Mouse (Mus musculus) stomach, embryonic 14.5 days (tissue): Measurements from ENCODE around the gene Znhit1. TPM values are rescaled to one million over a fixed set of nuclear protein-coding genes. Genes with fewer than 3 reads are reported as not detected.
A peak's percentile ranks its signal among the peaks of the same experiment; 100 is the strongest.

Source experiments
- ATAC-seq: fragments of 200-750 bp; cut with Nextera tagmentation; 2 replicates; pipeline ENCODE4 v1.8.0; 2017; ENCODE audit warnings: low read depth, moderate TSS enrichment; ENCODE audit not compliant: insufficient number of reproducible peaks, insufficient read depth, low FRiP score
- H3K27ac ChIP-seq: fragments of 300-500 bp; sonication (generic); 2 replicates; pipeline ENCODE4 v1.5.1; 2014; ENCODE audit warnings: mild to moderate bottlenecking, low read length, moderate library complexity, mixed read lengths
- H3K27me3 ChIP-seq: fragments of 300-500 bp; sonication (generic); 2 replicates; pipeline ENCODE4 v1.6.1; 2014; ENCODE audit warnings: low read length, control low read depth, mixed read lengths; ENCODE audit not compliant: control insufficient read depth, insufficient read depth
- H3K36me3 ChIP-seq: fragments of 300-500 bp; sonication (generic); 2 replicates; pipeline ENCODE4 v1.6.1; 2014; ENCODE audit warnings: mild to moderate bottlenecking, control low read depth, low read length, moderate library complexity, mixed read lengths; ENCODE audit not compliant: control insufficient read depth, insufficient read depth
- H3K4me1 ChIP-seq: fragments of 300-500 bp; sonication (generic); 2 replicates; pipeline ENCODE4 v1.6.1; 2014; ENCODE audit warnings: low read length, control low read depth, mixed read lengths; ENCODE audit not compliant: control insufficient read depth, insufficient read depth
- H3K4me2 ChIP-seq: fragments of 300-500 bp; sonication (generic); replicated peaks from 2 replicates; pipeline ENCODE4 v1.6.1; 2014; ENCODE audit warnings: low read depth, low read length, control low read depth
- H3K4me3 ChIP-seq: fragments of 300-500 bp; sonication (generic); 2 replicates; pipeline ENCODE4 v1.5.1; 2014; ENCODE audit warnings: low read depth, low read length, control low read depth
- H3K9ac ChIP-seq: fragments of 300-500 bp; sonication (generic); replicated peaks from 2 replicates; pipeline ENCODE4 v1.6.1; 2014; ENCODE audit warnings: low read depth, mild to moderate bottlenecking, control low read depth, low read length, moderate library complexity, mixed read lengths
- H3K9me3 ChIP-seq: fragments of 300-500 bp; sonication (generic); 2 replicates; pipeline ENCODE4 v1.6.1; 2016; ENCODE audit warnings: low read depth, low read length, control low read depth; ENCODE audit not compliant: control insufficient read depth
- WGBS: fragments of 180-500 bp; shearing (Covaris S2); extraction: QIAGEN DNeasy Blood & Tissue Kit; methylation state at CpG from one replicate; pipeline ENCODE4 v1.1.7; 2014; 5-methylcytosine and 5-hydroxymethylcytosine counted together
- microRNA counts: library from miRNA; unstranded; fragments of <30 nt; microRNA quantifications from one replicate; lab custom pipeline; 2016
- microRNA-seq: library from miRNA; unstranded; fragments of <30 nt; microRNA quantifications from one replicate; pipeline ENCODE4, GENCODE M21; 2016
- polyA plus RNA-seq: library from polyadenylated mRNA; unstranded; fragments of >200 nt; fragmentation: Nextera tagmentation; extraction: Ambion mirVana; gene quantifications from 2 replicates; pipeline ENCODE4 v1.2.1, GENCODE M21; 2014

Znhit1 gene
- polyA plus RNA-seq, 1 experiment from 2014 or later, result 108 TPM

DNA sequence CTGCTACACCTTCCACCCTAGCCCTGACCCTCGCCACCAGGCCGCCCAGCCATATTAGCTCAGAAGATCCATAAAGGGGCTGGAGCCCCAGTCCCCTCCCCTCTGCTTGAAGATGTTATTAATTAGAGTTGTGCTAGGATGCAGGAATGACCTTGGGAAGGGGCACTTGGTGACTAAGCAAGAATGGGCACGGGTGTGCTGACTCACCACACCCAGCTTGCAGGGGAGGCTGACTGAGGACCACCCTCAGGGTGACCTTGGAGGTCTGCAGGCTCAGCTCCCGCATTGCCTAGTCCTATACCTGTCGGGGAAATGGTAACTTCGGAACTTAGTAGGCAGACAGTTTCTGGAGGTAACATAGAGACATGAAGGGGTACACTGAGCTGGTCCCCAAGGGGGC is 53.9 kb downstream of the Znhit1 start:
- H3K4me3 ChIP-seq, result no peak overlapping the region
- H3K27ac ChIP-seq, result no peak overlapping the region
- H3K9me3 ChIP-seq, result no peaks in the 10 kb centered on the region
- no peak overlapping the region for H3K9ac ChIP-seq
- no peaks in the 10 kb centered on the region for H3K36me3 ChIP-seq
- no peaks in the 10 kb centered on the region for H3K27me3 ChIP-seq
- ATAC-seq, result no peak
- H3K4me2 ChIP-seq, result no peak overlapping the region
- WGBS, result 85% methylated on average over 6 of the region's 6 CpGs
- H3K4me1 ChIP-seq, result no peaks in the 10 kb centered on the region

- Histone ChIP-seq H3K9me3 (no peaks in the 10 kb centered on the region), H3K9ac (no peak overlapping the region), H3K4me2 (no peak overlapping the region), H3K4me1 (no peaks in the 10 kb centered on the region), H3K27ac (no peak overlapping the region), H3K36me3 (no peaks in the 10 kb centered on the region), H3K27me3 (no peaks in the 10 kb centered on the region), H3K4me3 (no peak overlapping the region)
- no peak for ATAC-seq
- 84% methylated on average over 5 of the region's 5 CpGs for WGBS
These were observed 54.9 kb downstream of the Znhit1 start for GRCm38 (mm10) chr5:136932956-136933355.

MicroRNAs encoded within 50 kb of the gene (microRNA counts, 519-probe panel; counts per million panel counts)
- not detected for microRNA mmu-miR-702 (lab: Ali Mortazavi, UCI)

Small RNAs within 50 kb of the gene (microRNA-seq; reads per million reads assigned to microRNA genes)
- 26.3 reads per million, percentile 31 among the genes with 10 or more reads in this experiment for gene Mir702

Other genes with a start within 250 kb of the Znhit1 start
- 11.7 and 12.2 TPM in 2 replicates for gene Col26a1, start 104.8 kb downstream of the Znhit1 start, polyA plus RNA-seq
- 65.9 and 75.1 TPM in 2 replicates for gene Ift22, start 79.9 kb downstream of the Znhit1 start, polyA plus RNA-seq
- 283 and 304 TPM in 2 replicates for gene Fis1, start 34.7 kb downstream of the Znhit1 start, polyA plus RNA-seq
- gene Cldn15, start 21.4 kb downstream of the Znhit1 start, polyA plus RNA-seq, result 6.7 TPM in 2 replicates
- gene Plod3, start 1.0 kb downstream of the Znhit1 start, polyA plus RNA-seq, result 40.1 and 41.5 TPM in 2 replicates
- 0.65 and 0.83 TPM in 2 replicates for gene Vgf, start 38.4 kb upstream of the Znhit1 start, polyA plus RNA-seq
- 146 and 159 TPM in 2 replicates for gene Ap1s1, start 58.1 kb upstream of the Znhit1 start, polyA plus RNA-seq
- 0.27 and 0.33 TPM in 2 replicates for gene Serpine1, start 84.2 kb upstream of the Znhit1 start, polyA plus RNA-seq
- 10.9 and 12.0 TPM in 2 replicates for gene Trim56, start 128.2 kb upstream of the Znhit1 start, polyA plus RNA-seq
- gene Muc3, start 161.3 kb upstream of the Znhit1 start, polyA plus RNA-seq, result not detected in 2 replicates
- 0.26 and 0.27 TPM in 2 replicates for gene Muc3a, start 224.4 kb upstream of the Znhit1 start, polyA plus RNA-seq